Mouse (Mus musculus): ENCODE data around the gene Vmn1r151. TPM values are rescaled to one million over a fixed set of nuclear protein-coding genes. Genes with fewer than 3 reads are reported as not detected.
"Not testable (repeated sequence)": the region's sequence is repeated elsewhere in the genome, so short reads cannot be mapped to it uniquely, and the experiment has no call there.

Gene Vmn1r151
- not detected for total RNA-seq (2022)

- DNase-seq (ENCODE audit: low spot score in 2 of 2) = not testable (repeated sequence)
Observed at GRCm38 (mm10) chr7:22499578-22499977, at the start of gene Vmn1r151. Vmn1r151 (minus strand) TSS chr7:22499678.

GRCm38 (mm10) chr7:22534787-22535186 is 35.3 kb upstream of the Vmn1r151 start, which contains the start of gene Gm8677:
Gm8677 (minus strand) TSS chr7:22534887.
- not testable (repeated sequence) for DNase-seq (ENCODE audit: low spot score in 2 of 2)

GRCm38 (mm10) chr7:22522667-22523066 is 23.2 kb upstream of the Vmn1r151 start, which contains the start of gene Vmn1r152:
Vmn1r152 (plus strand) TSS chr7:22522967.
- not testable (repeated sequence) for DNase-seq (ENCODE audit: low spot score in 2 of 2)

GRCm38 (mm10) chr7:22463975-22464374 is 35.5 kb downstream of the Vmn1r151 start, which contains the start of gene Gm10665:
Gm10665 (minus strand) TSS chr7:22464075.
- not testable (repeated sequence) for DNase-seq (ENCODE audit: low spot score in 2 of 2)

Other genes starting within 250 kb of the Vmn1r151 start
- gene Gm4187, start 170.0 kb downstream of the Vmn1r151 start, total RNA-seq (2022) = not detected
- not detected for gene Gm8660, start 128.6 kb downstream of the Vmn1r151 start, total RNA-seq (2022)
- gene Vmn1r148, start 86.1 kb downstream of the Vmn1r151 start, total RNA-seq (2022) = not detected
- not detected for gene Vmn1r149, start 61.4 kb downstream of the Vmn1r151 start, total RNA-seq (2022)
- not detected for gene Gm10665, start 35.6 kb downstream of the Vmn1r151 start, total RNA-seq (2022)
- not detected for gene Vmn1r152, start 23.3 kb upstream of the Vmn1r151 start, total RNA-seq (2022)
- gene Gm8677, start 35.2 kb upstream of the Vmn1r151 start, total RNA-seq (2022) = not detected
- gene Gm4201, start 65.7 kb upstream of the Vmn1r151 start, total RNA-seq (2022) = not detected
- gene Gm4565, start 88.4 kb upstream of the Vmn1r151 start, total RNA-seq (2022) = not detected
- gene Vmn1r155, start 158.3 kb upstream of the Vmn1r151 start, total RNA-seq (2022) = not detected
- gene Gm8693, start 192.6 kb upstream of the Vmn1r151 start, total RNA-seq (2022) = not detected
- gene Gm4567, start 220.0 kb upstream of the Vmn1r151 start, total RNA-seq (2022) = not detected

Measured in gastrocnemius, adult 8-10 months (tissue).